Mouse (Mus musculus): ENCODE data around the gene Cdca3.
"Not testable (repeated sequence)": the region's sequence is repeated elsewhere in the genome, so short reads cannot be mapped to it uniquely, and the experiment has no call there.

Cdca3 gene

DNA sequence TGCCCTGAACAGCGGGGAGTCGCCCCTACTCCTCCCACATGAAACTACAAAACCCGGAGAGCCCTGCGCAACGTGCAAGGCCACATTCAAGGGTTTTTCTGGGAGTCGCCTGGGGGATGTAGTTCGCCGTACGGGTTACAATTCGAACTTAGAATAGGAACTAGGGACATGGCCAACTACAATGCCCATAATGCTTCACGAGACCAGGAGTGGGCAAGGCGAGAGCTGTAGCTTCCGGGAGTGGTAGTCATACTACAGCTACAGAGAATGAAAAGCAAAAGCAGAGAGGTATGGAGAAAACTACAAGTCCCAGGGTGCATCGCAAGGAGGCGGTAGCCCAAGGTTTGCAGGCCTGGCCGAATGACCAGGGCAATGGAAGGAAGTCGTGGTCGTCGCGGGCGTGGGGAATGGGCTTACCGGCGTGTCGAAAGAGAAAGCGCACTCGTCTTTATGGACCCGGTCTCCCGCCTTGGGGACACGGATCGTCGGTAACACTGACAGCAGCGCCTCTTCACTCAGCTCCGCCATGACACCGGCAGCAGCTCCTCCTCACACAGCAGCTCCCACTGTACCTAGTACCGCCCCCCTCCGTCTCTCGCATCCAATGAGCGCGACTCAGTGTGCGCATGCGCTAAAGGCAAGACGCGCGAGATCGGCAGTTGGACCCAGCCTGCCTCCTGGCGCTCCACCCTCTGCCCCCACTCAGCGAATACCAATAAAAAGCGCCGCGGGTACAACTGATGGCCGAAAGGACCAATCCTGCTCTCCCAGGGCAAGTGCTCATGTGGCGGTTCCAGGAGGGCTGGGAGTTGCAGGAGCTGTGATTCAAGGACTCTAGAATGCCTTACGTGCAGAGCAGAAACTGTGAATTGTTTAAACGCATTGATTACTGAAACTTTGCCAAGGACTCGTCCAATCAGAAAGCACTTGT lies at the start of gene Cdca3, which contains the start of gene Usp5:
Gene Cdca3, plus strand, starts transcription at position 680 of the 931 bp plus-strand sequence.
Gene Usp5, minus strand, starts transcription at position 617 of the 931 bp plus-strand sequence.
- peak; percentile 100 for DNase-seq

DNA sequence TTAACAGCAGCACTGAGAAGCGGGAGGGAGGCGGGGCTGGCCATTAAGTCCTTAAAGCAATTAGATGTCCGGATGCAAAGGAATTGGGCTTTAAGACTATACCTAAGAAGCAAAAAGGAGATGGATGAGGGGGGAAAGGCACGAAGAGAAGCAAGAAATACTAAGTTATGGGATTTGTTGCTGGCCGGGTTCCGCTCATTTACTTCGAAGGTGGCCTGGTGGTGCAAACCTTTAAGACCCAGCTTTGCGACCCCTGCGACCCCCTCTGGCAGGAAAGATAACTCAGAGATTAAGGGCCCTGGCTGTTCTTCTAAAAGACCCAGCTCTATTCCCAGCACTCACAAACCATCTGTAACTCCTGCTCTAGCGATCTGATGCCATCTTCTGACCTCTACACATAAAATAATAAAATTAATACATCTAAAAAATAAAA lies 49.3 kb upstream of the Cdca3 start:
- no peak for DNase-seq

DNA sequence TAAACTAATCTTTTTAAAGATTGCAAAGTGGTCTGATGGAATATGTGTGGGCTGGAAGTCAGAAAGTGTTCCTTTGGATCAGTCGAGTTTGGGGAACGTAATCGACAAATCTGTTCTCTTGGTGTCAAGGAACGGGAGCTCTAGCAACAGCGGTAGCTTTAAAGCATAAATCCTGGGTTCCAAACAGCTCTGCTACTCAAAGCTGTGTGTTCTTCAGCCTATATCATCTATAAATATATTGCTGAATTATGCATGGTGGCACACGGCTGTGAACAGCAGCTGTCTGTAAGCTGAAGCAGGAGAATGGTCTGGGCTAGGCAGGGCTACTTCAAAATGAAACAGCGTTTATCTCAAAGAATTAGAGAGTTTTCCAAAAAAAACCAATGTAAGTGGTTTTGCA lies 48.4 kb upstream of the Cdca3 start:
- no peak for DNase-seq

DNA sequence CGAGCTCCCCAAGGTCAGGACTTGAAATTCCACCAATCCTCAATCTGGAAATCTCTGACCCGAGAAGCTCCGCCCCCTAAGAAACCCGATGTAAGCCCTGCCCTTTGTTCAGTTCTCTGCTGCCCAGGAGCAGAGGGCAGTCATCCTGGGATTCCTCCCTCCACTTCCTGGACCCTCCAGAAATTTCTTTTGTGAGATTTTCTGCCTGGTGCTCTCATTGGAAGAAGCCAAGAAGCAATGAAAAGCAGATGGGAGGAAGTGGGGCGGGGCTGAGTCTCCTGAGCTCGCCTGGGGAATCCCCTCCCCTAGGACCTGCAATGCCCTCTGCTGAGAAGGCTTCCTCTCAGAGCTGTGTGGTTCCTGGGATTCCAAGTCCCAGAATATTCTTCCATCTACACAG lies 46.9 kb upstream of the Cdca3 start:
- peak; percentile 62 for DNase-seq

DNA sequence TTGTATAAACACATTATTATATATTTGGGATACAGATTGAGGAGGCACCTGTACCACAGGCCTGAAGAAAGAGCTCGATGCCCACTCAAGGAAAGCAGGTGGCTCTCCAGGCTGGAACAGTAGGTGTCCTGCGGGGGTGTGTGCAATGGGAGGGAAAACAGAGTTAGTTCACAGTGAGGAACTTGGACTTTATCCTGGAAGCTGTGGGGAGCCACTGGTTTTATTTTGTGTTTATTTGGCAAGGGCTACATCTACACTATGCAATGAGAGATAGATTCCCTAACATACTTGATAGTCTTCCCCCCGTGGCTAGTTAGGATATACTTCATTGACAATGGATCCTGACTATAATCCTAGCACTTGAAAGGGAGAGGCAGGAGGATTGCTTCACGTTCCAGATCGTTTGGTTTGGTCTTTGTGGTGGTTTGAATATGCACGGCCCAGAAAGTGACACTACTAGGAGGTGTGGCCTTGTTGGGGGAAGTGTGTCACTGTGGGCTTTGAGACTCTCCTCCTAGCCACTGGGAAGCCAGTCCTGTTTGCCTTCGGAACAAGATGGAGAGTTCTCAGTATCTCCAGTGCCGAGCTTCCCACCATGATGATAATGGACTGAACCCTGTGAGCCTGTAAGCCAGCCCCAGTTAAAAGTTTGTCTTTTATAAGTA lies 42.5 kb upstream of the Cdca3 start:
- DNase-seq = no peak

DNA sequence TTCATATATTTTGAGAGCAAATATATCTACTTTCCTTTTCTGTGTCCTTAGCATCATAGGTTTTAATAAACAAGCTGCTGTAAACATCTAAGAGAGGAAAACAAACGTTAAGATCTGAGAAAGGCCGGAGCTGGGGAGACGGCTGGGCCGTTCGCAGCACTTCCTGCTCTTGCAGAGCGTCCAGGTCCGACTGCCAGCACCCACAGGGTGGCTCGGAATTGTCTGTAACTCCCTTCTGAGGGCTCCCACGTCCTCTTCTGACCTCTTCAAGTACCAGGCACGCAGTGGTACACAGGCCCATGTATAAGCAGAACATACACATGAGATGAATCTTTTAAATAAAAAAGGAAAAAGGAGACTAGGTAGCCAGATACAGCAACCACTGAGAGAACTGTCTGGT lies 41.6 kb upstream of the Cdca3 start:
- no peak for DNase-seq

DNA sequence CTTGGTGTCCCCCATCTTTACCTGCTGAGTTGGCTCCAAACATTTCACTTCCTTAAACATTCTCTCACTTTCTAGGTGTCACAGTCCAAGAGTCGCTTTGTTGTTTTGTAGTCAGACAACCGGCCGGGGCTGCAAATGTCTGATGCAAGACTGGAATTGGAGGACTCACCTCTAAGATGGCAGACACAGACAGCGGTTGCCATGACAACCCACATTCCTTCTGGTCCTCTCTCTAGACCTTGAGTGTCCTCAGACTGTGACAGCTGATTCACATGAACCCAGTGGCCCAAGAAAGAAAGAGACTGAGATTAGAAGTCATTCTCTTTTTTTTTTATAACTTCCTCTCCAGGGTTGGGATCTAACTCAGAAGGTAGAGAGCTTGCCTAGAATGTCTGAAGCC lies 39.8 kb upstream of the Cdca3 start:
- no peak for DNase-seq

DNA sequence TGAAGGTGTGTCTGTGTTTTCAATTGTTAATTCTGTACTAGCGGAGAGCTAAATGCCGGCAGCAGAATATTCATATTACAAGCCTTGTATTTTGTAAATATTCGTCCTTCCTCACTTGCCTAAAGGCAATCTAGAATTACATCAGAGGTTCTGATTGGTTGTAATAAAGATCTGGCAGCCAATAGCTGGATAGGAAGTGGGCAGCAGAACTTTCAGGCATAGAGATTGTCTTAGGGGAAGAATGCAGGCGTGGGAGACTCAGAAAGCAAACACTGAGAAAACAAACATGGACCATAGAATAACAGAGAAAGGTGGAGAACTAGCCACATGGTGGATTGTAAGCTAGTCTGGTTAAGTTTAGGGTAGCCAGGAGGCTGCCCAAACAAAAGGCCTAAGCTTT lies 39.2 kb upstream of the Cdca3 start:
- DNase-seq = no peak

DNA sequence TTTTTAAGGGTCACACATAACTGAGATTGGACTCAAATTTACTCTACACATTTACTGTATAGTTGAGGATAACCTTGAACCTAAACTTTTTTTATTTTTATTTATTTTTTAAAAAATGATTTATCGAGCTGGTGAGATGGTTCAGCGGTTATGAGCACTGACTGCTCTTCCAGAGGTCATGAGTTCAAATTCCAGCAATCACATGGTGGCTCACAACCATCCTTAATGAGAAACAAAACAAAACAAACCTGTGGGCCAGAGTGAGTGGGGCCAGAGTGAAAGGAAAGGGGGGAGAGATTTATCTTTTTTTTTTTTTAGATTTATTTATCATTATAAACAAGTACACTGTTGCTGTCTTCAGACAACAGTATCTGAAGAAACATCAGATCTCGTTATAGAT lies 37.4 kb upstream of the Cdca3 start:
- no peak for DNase-seq

DNA sequence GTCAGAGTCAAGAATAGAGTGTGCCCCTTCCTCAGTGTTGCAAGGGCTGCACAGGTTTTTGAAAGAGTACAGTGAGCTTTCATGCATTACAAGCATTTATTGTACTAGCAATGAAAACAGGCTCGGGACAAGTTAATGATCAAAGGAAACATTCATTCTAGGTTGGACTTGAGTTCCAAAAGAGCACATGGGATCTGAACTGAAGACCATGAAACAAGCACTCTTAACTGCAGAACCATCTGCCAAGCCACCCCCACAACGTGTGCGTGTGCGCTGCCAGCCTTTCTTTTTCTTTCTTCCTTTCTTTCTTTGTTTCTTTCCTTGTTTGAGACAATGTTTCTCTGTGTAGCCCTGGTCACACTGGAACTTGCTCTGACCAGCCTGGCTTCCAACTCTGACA lies 33.6 kb upstream of the Cdca3 start:
- no peak for DNase-seq

DNA sequence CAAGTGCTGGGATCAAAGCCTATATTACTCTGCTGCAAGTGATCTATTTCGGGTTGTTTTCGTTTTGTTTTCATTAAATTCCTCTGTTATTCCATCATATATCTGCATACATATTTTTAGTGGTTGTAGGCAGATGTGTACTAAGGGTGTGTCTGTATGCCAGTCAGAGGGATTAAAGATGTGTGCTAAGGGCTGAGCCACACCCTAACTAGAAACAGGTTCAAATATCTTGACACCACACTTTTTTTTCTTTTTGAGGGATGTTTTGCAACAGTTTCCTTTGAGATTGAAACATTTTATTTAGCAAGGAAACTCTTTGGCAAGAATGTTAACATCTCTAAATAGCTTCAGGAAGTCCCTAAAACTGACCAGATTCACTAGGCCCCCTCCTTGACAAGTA lies 33.1 kb upstream of the Cdca3 start:
- DNase-seq = no peak

DNA sequence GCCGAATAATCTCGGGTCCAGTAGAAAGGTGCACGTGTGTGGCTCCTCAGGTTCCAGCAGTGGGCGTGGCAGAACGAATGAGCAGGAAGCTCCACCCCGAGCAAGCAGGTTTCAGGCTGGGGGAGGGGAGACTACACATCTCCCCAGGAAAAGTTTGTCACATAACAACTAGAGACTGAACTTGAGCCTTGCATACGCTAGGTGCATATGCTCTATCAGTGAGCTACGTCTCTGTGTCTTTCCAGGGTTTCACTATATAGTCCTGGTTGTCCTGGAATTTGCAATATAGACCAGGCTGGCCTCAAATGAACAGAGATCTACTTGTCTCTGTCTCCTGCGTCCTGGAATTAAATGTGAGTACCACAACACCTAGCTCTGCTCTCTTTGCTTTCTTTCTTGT lies 26.9 kb upstream of the Cdca3 start:
- DNase-seq = not testable (repeated sequence)

DNA sequence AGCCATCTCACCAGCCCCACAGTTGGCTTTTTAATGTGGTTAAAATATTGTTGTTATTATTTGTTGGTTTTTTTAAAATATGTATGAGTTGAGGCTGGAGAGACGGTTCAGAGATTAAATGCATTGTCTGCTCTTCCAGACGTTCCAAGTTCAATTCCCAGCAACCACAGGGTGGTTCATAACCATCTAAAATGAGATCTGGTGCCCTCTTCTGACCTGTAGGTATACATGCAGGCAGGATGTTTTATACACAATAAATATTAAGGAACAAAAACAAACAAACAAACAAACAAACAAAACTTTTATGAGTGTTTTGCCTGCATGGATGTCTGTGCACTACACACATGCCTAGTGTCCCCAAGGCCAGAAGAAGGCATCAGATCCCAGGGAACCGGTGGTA lies 26.3 kb upstream of the Cdca3 start:
- DNase-seq = no peak

DNA sequence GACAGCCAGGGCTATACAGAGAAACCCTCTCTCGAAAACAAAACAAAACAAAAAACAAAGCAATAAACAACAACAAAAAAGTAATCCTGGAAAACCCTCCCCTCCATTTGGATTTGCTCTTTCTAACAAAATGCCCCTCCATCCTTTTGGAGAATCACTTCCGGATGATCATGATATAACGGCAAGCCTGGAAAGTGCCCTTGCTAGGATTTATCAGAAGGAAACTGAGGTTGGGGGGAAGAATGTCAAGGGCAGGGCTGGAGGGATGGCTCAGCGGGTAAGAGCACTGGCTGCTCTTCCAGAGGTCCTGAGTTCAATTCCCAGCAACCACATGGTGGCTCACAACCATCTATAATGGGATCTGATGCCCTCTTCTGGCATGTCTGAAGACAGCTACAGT lies 25.7 kb upstream of the Cdca3 start:
- DNase-seq = not testable (repeated sequence)

DNA sequence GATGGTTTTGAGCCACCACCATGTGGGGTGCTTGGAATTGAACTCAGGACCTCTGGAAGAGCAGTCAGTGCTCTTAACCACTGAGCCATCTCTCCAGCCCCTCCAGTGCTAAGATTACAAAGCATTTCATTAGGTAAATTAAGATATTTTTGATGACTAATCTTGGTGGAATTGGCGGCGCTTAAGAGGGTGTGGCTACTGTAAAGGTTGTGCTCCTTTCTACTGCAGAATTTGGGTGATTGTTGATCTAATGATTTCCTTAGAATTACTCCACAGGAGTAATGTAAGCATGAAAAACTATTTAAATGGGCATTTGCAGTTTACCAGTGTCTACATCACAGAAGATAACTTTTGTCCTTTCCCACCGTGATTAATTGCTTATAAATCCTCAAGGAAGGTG lies 25.0 kb upstream of the Cdca3 start:
- DNase-seq = no peak

DNA sequence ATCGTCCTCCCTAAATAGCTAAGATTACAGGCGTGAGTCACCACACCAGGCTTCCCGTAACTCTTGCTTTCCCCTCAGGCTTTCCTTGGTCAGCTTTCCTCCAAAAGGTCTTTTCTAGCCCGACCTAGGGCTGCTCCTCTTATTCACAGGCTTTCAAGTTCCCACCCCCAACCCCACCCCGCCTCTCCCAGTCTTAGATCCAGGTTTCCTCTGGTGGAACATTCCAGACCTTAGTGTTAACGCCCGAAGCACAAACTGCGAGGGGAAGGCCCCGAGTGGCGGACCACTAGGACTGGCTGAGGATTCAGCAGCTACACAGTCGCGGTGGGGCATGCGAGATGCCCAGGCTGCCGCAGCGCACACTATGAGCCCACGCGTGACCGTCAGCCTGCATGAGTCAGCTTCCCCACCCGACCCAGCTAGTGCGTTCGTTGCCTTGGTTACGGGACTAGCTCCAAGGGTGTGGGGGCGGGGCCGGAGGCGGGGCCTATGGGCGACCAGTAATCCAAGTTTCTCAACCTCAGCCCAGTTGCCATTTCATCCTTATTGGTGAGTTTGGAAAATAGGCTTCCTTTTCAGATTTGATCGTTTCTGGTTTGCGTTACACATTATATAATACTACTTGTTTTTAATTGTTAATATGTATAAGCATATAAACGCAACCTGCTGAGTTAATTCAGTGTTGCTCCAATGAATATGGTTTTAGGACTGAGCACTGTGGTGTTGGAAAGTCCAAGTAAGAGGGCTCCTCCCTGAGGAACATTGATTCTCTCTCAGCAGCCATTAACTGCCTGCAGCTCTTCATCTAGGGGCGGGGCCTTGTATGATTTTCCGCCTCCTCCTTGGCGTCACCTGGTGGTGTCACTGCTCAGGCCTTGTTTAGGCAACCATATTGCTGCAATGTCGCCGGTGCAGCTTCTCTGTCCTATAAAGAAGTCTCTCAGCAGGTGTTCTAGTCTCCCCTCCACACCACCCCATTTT lies 23.7 kb upstream of the Cdca3 start:
- DNase-seq = peak; percentile 95

DNA sequence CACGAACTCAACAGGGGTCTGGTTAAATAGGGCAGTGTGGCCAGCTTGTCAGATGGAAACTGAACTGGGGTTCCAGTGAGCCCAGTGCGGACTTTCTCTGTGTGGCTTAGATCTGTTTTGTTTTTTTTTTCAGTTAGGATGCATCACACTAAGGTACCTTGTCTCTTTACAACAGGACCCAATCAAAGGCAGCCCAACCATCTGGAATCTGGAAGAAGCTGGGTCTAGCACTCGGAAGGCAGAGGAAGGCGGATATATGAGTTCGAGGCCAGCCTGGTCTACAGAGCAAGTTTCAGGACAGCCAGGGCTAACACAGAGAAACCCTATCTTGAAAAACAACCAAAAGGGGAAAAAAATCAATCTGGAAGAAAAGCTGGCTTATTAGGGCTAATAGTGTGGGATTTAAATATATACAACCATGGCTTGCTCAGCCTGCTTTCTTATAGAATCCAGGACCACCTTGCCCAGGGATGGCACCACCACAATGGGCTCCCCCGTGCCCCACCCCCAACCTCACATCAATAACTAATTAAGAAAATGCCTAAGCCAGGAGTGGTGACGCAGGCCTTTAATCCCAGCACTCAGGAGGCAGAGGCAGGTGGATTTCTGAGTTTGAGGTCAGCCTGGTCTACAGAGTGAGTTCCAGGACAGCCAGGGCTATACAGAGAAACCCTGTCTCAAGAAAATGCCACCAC lies 22.8 kb upstream of the Cdca3 start:
- no peak for DNase-seq

DNA sequence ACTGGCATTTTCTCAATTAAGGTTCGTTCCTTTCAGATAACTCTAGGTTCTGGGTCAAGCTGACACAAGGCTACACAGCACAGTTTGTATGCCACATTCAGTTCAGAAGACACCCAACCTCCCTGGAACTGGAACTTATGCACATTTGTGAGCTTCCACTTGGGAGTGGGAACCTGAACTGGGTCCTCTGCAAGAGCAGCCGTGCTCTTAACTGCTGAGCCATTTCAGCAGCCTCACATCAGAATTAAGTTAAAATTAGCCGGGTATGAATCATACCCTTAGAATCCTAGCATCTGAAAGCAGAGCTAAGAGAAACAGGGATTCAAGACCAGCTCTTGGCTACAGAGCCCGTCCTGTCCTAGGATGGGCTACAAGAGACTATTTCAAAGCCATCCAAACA lies 22.0 kb upstream of the Cdca3 start:
- no peak for DNase-seq

DNA sequence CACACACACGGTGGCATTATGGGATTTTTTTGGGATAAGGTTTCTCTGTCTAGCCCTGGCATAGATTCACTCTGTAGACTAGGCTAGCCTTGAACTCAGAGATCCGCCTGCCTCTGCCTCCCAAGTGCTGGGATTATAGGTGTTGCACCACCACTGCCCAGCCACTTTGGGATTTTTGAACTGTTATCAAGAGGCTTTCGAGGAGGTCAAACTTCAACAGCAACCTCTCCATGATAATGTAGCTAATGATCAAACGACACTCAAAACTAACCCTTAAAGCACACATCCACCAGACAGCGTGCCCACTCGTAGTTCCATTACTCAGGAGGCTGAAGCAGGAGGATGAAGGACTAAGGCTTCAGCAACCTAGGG lies 21.4 kb upstream of the Cdca3 start:
- DNase-seq = no peak

DNA sequence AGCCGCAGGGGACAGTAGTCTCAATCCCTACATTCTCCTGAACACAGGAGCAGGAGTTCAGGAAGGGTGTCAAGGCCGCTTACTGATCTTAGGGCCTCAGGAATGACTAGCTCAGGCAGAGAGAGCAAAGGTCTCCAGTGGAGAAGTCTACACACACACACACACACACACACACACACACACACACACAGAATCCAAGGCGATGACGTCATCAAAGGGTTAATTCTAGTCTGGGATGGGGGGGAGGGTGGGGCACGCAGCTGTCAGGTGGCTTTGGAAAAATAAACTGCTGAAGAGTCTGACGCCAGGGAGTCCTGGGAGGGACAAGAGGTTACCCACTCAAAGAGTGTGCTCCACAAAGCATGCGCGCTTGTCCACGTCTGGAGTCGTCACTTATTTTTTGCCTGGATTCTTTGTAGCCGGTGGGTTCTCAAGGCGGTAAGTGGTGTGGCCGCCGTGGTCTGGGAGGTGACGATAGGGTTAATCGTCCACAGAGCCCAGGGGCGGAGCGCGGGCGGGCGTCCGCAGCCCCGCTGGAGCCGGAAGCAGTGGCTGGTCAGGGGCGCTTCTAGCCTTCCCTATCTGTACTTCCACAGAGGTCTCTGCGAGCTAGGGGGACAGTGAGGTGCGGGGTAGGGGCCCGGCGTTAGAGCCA lies 20.9 kb upstream of the Cdca3 start, which contains the start of gene Spsb2:
Gene Spsb2, plus strand, starts transcription at position 304 of the 655 bp plus-strand sequence.
- DNase-seq = peak; percentile 85

DNA sequence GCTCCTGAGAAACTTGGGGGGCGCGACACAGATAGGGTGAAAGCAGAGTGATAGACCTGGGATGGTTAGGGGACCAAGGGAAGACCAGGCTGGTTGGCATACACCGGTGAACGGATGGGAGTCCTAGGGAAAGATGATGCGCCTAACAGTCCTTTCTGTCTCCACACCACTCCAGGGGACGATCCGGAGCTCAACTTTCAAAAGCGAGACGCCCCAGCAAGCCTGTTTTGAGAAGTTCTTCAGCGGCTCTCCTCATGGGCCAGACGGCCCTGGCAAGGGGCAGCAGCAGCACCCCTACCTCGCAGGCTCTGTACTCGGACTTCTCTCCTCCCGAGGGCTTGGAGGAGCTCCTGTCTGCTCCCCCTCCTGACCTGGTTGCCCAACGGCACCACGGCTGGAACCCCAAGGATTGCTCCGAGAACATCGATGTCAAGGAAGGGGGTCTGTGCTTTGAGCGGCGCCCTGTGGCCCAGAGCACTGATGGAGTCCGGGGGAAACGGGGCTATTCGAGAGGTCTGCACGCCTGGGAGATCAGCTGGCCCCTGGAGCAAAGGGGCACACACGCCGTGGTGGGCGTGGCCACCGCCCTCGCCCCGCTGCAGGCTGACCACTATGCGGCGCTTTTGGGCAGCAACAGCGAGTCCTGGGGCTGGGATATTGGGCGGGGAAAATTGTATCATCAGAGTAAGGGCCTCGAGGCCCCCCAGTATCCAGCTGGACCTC lies 20.1 kb upstream of the Cdca3 start:
- peak; percentile 92 for DNase-seq

Measured in retina, postnatal 1 day (tissue).